Mouse (Mus musculus) bone marrow, adult 2 months (tissue): ENCODE data around the gene Fam198b.

Experiments
- CTCF ChIP-seq: fragments of 200-500 bp; IDR thresholded peaks from 2 replicates; pipeline ENCODE4 v1.5.1; 2011; ENCODE audit warnings: low read length, control low read depth; ENCODE audit not compliant: control insufficient read depth, insufficient read depth
- POLR2A ChIP-seq: fragments of 200-500 bp; IDR thresholded peaks from 2 replicates; pipeline ENCODE4 v1.6.1; 2011; ENCODE audit warnings: low read depth, mild to moderate bottlenecking, control low read depth, low read length, borderline replicate concordance; ENCODE audit not compliant: control insufficient read depth

GRCm38 (mm10) chr3:79849621-79850020 lies 34.7 kb upstream of the Fam198b start:
- TF ChIP-seq POLR2A (no peak), CTCF (no peak)
